Mouse (Mus musculus) telencephalon, adult 2 months (tissue): Measurements from ENCODE around the gene Casp1.
A peak's percentile ranks its signal among the peaks of the same experiment; 100 is the strongest.

Experiments used
- DNase-seq: peaks from one replicate; pipeline ENCODE4 v3.0.0-alpha.2; 2011; ENCODE audit warnings: low read depth, low spot score

Casp1 gene

DNA sequence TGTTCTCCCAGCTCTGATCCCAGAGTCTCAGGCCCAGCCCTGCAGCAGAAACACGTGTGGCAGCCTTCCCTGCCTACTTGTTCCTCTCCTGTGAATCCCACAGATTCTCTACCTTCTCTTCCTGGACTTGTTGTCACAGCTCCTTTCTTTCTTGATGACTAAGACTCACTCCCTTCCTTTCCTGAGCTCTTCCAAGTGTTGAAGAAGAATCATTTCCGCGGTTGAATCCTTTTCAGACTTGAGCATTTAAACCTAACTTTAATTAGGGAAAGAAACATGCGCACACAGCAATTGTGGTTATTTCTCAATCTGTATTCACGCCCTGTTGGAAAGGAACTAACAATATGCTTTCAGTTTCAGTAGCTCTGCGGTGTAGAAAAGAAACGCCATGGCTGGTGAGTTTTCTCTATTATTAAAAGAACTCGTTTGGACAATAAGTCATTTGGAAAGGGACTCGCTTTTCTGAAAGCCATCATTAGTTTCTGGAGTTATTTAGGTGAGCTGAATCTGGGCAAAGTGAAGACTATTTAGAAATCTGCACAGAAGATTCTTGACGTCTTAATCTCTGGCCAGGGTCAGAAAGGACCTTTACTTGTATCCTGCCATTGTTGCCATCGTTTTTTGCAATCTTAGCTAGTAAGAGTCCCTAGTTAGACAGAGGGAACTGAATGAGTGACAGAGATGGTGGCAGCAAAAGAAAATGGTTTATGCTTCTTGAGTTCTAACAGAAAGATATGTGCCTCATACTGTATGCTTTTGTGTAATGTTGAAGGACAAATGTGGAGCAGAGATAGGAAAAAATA lies at the start of gene Casp1:
Casp1 (plus strand) TSS at position 189 of the 803 bp plus-strand sequence.
- peak; percentile 6 for DNase-seq

DNA sequence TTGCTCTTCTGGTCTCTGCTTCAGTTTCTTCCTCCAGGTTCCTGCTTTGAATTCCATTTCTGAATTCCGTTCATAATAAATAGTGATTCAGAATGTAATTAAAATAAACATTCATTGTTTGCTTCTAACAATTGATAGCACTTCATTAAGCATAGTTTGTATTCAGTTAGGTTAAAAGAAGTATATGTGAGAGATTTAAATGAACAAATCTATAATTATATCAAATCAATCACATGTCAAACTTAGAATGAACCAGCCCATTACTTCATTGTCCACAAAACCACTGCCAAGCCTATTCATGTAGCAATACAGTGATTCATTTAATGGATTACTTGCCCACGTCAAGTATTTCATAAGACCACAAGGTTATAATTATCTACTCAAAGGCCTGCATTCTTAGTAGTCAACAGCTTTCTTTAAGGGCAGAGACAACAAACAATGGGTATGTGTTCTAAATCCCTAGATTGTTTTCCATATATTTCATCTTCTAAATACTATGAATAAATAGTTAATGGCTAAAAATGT lies 34.3 kb upstream of the Casp1 start:
- DNase-seq = no peak

DNA sequence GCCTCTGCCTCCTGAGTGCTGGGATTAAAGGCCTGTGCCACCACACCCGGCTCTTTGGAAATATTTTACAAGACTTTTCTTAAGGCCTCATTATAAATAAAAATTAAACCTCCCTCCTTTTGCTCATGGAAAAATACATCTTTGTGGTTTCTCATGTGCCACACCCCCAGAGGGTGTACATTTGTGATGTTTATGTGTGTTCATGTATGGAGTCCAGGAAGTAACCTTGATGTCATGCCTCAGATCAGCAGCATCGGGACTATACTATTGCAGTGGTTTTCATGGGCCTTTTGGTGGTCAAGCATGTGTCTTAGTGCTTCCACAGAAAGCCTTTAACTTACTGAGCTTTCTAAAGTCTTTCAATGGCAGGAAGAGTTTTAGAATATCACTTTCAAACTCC lies 28.0 kb upstream of the Casp1 start:
- DNase-seq = no peak

DNA sequence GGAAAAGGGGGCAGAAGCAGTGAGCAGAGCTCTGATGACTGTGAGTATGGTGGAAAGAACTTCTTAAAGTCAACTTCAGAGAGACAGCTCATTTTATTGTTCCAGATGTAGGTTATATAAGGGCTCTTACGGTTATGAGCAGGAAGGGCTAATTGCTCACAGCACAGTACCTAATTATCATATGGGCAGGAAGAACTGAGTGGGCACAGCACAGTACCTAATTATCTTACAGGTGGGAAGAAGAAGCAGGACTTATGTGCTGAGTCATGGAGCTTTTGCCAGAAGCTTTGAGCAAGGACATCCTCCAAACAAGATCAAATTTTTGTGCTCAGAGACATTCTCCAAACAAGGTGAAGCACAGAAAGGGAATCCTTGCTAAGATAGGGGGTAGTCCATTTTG lies 27.4 kb upstream of the Casp1 start:
- DNase-seq = peak; percentile 1

DNA sequence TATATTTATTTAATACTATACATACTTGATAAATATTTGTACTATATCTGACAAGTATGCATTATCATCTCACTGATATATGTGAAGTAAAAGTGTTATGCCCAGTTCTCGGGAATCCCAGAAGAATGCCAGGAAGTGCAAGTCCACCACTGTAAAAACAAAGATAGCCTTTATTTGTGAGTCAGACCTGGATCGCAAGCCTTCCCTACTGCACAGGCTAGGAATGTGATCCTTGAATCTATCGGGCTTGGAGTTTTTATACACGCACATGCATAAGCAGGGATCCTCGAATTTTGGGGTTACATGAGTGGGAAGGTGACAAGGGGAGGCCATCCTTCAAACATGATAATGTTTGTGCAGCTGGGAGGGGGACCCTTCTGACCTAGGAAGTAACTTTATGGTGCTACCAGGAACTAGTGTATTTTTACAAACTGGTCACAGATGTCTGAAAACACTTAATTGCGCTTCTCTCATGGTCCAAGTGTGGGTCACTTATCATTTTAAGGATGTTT lies 26.9 kb upstream of the Casp1 start:
- no peak for DNase-seq

DNA sequence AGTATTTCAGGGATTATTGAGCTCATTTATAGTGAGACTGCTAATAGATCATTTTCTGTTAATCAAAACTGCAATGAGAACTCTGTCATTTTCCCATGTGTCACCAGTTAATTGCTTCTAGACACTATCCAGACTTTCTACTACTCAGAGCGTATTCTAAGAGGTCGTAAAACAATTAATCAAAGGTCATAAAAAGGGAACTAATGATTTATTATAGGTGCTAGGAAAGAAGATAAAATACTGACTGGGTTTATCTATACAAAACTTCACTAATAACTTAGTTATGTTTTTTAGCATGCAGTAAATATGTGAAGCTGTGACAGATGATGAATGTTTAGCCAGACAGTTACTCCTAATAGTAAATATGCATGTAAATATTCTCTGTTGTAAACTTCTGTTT lies 12.2 kb upstream of the Casp1 start:
- DNase-seq = no peak

DNA sequence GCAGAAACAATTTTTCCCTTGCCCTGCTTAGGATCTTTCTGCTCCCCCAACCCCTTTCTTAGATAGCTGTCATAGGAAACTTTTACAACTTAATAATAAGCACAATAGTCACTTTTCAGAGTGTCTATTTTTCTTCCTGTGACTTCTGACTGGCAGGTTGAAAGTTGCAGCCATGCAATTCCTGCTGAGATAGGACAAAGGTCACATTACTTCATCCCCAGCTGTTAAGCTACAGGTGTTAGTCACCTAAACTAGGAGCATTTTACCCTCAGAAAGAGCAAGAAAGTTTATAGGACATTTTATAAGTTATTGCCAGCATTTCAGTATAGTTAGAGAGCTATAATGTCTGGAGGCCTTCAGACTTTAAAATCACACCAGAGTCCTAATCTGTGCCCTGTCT lies 11.7 kb upstream of the Casp1 start:
- DNase-seq = no peak

DNA sequence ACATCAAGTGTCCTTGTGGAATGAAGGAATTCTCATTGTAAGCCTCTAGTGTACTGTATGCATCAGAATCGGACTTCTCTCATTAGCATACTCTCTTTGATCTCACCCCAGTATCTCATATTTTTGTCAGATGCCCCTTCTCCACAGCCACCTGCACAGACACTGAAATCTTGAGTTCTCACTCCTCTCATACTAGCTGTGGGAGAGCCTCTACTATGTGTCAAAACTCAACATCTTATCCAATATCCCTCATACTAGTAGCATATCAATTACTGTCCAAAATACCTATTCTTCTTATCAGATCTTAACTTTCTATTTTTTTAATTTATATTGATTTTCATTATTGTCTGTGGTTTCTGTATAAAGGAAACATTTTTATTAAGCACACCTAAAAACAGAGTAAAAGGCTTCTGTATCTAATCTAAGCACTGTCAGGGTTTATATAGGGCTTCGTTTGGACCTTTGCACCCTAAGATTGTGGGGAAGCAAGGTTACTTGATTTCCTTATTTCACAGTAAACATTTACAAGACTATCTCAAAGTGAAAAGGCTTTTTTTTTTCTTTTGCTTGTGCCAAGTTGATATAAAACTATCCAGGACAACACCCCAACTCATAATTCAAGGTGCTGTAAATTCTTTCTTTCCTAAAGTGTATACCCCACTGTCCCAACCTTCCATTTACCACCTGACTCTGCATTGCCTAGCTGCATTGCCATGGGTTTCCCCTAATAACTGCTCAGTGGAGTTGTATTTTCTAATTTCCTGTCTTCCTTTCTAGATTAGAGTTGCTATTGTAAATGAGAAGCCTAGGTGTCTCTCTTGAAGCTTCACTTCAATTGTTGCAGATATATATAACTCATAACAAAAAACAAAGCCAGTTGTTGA lies 1.7 kb upstream of the Casp1 start:
- no peak for DNase-seq

DNA sequence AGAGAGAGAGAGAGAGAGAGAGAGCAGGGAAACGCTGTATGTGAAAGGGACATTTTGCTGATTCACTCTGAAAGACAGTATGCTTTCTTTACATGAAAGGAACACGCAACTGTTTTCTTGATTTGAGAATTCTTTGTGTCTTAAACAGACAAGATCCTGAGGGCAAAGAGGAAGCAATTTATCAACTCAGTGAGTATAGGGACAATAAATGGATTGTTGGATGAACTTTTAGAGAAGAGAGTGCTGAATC lies 740 bp downstream of the Casp1 start:
- no peak for DNase-seq

DNA sequence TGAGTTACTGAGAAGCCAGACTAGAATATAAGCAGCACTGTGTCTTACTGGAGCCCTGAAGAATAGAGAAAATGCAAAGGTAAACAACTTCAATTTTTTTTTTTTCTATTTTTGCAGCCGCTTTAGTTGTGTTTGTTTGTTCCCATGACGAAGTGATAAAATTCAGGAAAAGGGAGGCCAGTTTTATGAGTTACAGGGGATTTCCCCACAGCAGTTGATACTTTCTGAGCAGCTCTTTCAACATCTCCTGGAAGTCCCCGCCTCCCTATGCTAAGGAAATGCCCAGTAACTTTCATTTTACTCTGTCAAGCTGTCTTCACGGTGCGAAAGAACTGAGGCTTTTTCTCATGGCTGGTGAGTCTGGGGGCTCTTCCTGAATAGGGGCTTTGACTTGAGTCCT lies 10.2 kb downstream of the Casp1 start, which contains the start of gene Casp4:
Casp4 (plus strand) TSS at position 268 of the 400 bp plus-strand sequence.
- DNase-seq = no peak

DNA sequence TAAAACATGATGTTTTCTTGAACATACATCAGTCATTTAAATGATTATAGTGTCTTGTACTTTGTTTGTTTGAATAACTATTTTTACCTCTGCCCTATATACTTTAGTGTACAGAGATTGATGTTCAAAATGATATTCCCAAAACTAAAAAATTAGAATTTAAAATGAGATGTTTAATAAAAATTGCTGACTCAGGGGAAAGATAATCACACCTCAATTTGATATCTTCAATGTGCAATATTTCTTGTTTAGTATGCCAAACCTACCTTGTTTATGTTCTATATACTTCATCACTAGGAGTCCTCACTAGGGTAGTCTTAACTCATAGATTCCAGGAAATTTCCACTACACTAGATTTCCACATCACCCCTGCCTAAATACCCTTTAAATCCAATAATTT lies 11.8 kb downstream of the Casp1 start:
- no peak for DNase-seq

DNA sequence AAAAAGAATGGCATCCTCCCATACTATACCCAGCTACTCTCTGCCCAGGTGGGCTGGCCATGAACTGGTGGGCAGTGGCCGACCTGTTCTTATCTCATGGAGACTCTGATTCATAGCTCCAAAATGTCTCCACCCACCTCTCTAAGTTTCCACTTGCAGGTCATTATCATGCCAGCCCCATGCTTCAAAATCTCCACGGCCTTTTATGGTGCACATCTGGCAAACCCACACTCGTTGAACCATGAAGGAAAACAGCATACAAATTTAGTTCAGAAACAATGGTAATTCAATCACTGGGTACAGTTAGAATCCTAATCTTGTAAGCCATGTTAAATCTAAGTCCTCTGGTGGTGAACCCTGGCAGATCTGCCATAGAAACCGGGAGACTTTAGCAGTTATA lies 13.1 kb downstream of the Casp1 start:
- DNase-seq = no peak

DNA sequence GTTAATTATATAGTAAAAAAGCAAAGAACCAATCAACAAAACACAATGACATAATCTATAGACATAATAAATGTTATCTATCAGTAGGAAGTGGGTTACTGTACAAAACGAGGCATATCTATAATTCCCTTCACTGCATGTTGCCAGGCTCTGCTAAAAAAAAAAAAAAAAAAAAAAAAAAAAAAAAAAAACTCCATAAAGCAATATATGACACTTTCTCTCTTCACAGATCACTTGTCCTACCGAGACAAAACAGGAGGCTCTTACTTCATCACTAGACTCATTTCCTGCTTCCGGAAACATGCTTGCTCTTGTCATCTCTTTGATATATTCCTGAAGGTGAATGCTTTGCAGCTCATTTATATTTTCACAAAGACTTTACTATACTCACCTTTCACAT lies 29.9 kb downstream of the Casp1 start:
- DNase-seq = no peak

DNA sequence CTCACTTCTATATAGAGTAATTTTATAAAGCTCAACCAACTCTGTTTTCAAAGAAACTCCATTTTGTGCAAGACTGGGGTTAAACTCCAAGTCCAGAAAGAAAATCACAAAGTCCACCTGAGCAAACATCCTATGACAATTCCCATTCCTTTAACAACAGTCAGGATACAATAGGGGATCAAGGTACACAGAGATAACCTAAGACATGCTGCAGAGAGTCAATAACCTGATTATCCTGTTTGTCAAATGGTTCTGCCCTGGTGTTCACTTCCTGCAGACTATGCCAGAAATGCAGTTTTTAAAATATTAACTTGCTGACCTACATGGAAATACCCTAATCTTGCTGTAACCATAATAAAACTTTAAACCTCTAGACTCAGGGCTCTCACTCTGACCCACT lies 34.1 kb downstream of the Casp1 start:
- DNase-seq = no peak

DNA sequence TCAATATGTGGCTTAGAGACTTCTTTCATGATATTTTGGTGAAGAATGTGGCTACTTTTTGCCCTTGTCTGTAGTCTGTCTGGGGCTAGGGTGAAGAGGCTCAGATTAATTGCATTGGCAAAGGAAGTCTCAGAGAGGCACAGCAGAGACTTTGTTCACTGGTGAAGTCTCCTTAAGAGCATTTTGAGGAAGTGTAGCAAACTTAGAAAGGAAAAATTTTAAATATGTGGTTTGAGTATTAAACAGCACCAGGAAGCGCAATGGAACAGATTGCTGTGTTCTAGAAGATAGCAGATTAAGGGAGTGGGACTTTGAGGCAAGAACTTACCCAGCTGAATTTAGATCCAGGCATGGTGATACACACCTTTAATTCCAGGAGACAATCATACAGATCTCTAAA lies 35.1 kb downstream of the Casp1 start:
- no peak for DNase-seq

DNA sequence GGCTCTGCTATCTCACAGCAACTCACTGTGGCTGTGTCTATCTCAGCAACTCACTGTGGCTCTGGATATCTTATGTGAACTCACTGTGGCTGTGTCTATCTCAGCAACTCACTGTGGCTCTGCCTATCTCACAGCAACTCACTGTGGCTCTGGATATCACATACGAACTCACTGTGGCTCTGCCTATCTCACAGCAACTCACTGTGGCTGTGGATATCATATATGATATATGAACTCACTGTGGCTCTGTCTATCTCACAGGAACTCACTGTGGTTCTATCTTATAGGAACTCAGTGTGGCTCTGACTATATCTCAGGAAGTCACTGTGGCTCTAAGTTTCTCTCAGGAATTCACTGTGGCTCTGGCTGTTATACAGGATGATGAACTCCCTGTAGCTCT lies 44.8 kb downstream of the Casp1 start:
- no peak for DNase-seq

DNA sequence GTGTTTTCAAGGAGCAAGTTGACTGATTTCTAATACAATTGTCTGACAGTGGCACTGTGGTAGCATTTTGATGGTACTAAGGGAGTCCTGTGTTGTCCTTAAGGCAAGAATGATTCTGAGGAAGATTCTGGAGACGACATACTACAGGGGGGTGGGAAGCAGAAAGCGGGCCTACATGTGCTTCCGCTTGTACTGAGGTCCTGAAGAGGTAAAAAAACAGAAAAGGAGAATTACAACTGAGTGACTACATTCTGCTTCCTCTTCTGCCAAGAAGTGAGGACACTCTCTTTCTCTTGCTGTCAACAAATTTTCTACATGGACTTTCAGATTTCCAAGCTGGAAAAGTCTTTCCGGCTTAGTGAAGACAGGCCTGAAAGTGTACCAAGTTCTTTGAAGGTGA lies 45.8 kb downstream of the Casp1 start:
- DNase-seq = no peak

DNA sequence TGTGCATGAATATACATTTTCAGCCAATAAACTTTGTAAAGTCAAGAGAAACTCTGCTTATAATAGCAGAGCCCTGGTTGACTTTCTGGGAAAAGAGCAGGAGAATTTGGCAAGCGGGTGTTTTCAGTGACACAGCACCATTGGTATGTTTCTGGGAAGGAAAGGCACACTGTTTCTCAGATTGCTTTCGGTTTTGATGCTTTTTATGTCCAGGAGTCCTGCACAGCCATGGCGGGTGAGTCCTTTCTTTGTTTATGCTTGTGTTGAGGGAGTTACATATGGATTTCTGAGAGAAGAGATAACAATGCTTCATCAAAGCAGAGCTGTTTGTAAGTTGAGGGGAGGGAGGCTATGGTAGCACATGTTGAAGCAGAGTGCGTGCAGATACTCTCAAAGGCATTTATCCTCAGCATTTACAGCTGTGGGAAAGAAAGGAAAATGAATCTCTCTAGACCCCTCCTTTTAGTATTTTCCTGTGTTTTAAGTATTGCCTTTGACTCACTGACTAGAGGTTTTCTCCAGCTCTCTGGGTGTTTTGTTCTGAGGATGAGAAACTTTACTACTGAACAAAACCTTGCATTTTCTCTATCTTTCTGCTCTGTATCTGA lies 47.1 kb downstream of the Casp1 start, which contains the start of gene Casp12:
Casp12 (plus strand) TSS at position 140 of the 608 bp plus-strand sequence.
- no peak for DNase-seq

DNA sequence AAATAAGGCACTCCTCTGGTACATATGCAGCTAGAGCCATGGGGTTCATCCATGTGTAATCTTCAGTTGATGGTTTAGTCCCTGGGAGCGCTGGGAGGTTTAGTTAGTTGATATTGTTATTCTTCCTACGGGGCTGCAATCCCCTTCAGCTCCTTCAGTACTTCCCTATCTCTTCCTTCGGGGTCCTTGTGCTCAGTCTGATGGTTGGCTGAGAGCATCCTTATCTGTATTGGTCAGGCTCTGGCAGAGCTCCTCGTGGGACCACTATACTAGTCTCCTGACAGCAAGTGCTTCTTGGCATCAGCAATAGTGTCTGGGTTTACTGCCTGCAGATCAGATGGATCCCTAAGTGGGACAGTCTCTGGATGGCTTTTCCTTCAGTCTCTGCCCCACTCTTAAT lies 49.1 kb downstream of the Casp1 start:
- DNase-seq = no peak

DNA sequence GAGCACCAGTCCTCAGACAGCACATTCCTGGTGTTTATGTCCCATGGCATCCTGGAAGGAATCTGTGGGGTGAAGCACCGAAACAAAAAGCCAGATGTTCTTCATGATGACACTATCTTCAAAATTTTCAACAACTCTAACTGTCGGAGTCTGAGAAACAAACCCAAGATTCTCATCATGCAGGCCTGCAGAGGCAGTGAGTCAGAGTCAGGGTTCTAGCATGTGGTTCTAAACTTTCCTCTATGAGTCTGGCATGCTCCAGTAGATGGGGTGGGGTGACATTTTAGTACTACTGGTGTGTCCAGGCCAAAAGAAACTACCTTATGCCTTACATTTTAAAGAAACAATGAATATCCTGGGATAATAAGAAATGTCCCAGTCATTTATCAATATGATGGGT lies 55.4 kb downstream of the Casp1 start:
- DNase-seq = no peak

DNA sequence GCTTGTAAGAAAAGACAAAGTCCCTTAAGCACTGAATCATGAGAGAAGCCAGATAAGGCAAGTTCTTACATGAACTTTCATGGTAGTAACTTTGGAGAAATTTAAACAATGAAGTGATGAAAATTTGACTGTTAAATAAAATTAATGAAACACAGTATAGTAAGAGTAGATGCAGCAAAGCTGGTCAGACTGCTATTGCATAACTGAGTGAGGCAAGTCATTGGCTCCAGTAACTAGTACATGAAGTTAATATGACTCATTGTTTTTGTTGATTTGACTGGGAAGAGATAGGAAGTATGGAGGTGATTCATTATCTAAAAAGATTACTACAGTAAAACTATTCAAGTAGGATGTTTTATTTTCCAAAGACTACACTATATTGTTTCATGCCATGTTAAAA lies 58.5 kb downstream of the Casp1 start:
- no peak for DNase-seq
